8 mouse cellular contexts compared by ENCODE assay signal in genomic region chr15:83100332-83100662, GRCm38 (mm10). TPM values are rescaled to one million over a fixed set of nuclear protein-coding genes. Genes with fewer than 3 reads are reported as not detected.
DNase-seq lines count a peak whose midpoint lies in the region; ATAC-seq and TF ChIP-seq lines count a peak whose summit lies in the region.

No protein-coding gene starts in this region.

- H3K9ac ChIP-seq in lung, embryonic 16.5 days (ENCODE audit: low read length): peak overlapping the region; percentile 95
- H3K9ac ChIP-seq in limb, embryonic 11.5 days (ENCODE audit: low read length): peak overlapping the region; percentile 67

- ATAC-seq in lung, embryonic 16.5 days (ENCODE audit: low read depth): peak; percentile 59; the same call in 1 of the 2 replicates
- no peak; the same call in 1 of the 2 replicates for ATAC-seq in limb, embryonic 11.5 days (ENCODE audit: insufficient number of reproducible peaks, low FRiP score, low TSS enrichment, low read depth)

- H3K9me3 ChIP-seq in lung, embryonic 16.5 days (ENCODE audit: control insufficient read depth, low read length): no peaks in the 10 kb centered on the region
- H3K9me3 ChIP-seq in erythroblast, embryonic 14.5 days (ENCODE audit: control insufficient read depth, low read length): no peaks in the 10 kb centered on the region
- no peaks in the 10 kb centered on the region for H3K9me3 ChIP-seq in limb, embryonic 11.5 days (ENCODE audit: control insufficient read depth, low read length)

- peak overlapping the region; percentile 71 for H3K27ac ChIP-seq in lung, embryonic 16.5 days (ENCODE audit: low read length)
- H3K27ac ChIP-seq in limb, embryonic 11.5 days (replicated peaks; ENCODE audit: low read depth, low read length): no peak overlapping the region
- H3K27ac ChIP-seq in olfactory bulb, adult 2 months (ENCODE audit: insufficient read depth, low read depth, low read length): no peak overlapping the region

- H3K4me1 ChIP-seq in lung, embryonic 16.5 days (replicated peaks; ENCODE audit: control insufficient read depth, insufficient read depth, low read length): peaks cover 14% of the 10 kb centered on the region
- peaks cover 17% of the 10 kb centered on the region for H3K4me1 ChIP-seq in erythroblast, embryonic 14.5 days (ENCODE audit: control insufficient read depth)
- peaks cover 8% of the 10 kb centered on the region; the same call in 1 of the 2 replicates for H3K4me1 ChIP-seq in limb, embryonic 11.5 days (ENCODE audit: control insufficient read depth, insufficient read depth, low read length)
- H3K4me1 ChIP-seq in olfactory bulb, adult 2 months (ENCODE audit: control insufficient read depth, insufficient read depth, low read length): peaks cover 14% of the 10 kb centered on the region

- peak overlapping the region; percentile 79 for H3K4me3 ChIP-seq in lung, embryonic 16.5 days (ENCODE audit: low read length)
- H3K4me3 ChIP-seq in erythroblast, embryonic 14.5 days (replicated peaks): peak overlapping the region; percentile 75
- H3K4me3 ChIP-seq in limb, embryonic 11.5 days (ENCODE audit: low read depth, low read length): peak overlapping the region; percentile 44
- peak overlapping the region; percentile 43 for H3K4me3 ChIP-seq in olfactory bulb, adult 2 months (ENCODE audit: insufficient read depth, low read depth, low read length)

- no peak for TF ChIP-seq CTCF in olfactory bulb, adult 2 months (IDR thresholded peaks at IDR 0.05; ENCODE audit: insufficient read depth, low read depth, low read length)

- 1% methylated on average over 8 of the region's 8 CpGs for WGBS in lung, embryonic 16.5 days
- 6% methylated on average over 8 of the region's 8 CpGs for WGBS in limb, embryonic 11.5 days
- 25% methylated on average over 8 of the region's 8 CpGs for WGBS in olfactory bulb, adult 2 months

- H3K27me3 ChIP-seq in lung, embryonic 16.5 days (ENCODE audit: control insufficient read depth, insufficient read depth, low read depth, low read length): no peaks in the 10 kb centered on the region
- H3K27me3 ChIP-seq in erythroblast, embryonic 14.5 days (ENCODE audit: control insufficient read depth): peaks cover 16% of the 10 kb centered on the region
- no peaks in the 10 kb centered on the region for H3K27me3 ChIP-seq in limb, embryonic 11.5 days (ENCODE audit: control insufficient read depth, insufficient read depth, low read length)

- no peaks in the 10 kb centered on the region for H3K36me3 ChIP-seq in lung, embryonic 16.5 days (ENCODE audit: control insufficient read depth, insufficient read depth, low read length)
- H3K36me3 ChIP-seq in erythroblast, embryonic 14.5 days (ENCODE audit: control insufficient read depth): no peaks in the 10 kb centered on the region
- no peaks in the 10 kb centered on the region for H3K36me3 ChIP-seq in limb, embryonic 11.5 days (ENCODE audit: control insufficient read depth, insufficient read depth, low read length)

- DNase-seq in lung, postnatal 14 days: no peak
- no peak for DNase-seq in limb, embryonic 11.5 days (ENCODE audit: low spot score)
- DNase-seq in left cerebral cortex, adult 8-10 months (ENCODE audit: low spot score in 2 of 2): no peak
- DNase-seq in cerebellum, adult 11 months: no peak
- DNase-seq in cerebellum, adult 9-11 months: no peak

- TF ChIP-seq POLR2A in olfactory bulb, adult 2 months (IDR thresholded peaks at IDR 0.05; ENCODE audit: insufficient read depth, low read depth, low read length): no peak

- peak overlapping the region; percentile 94 for H3K4me2 ChIP-seq in lung, embryonic 16.5 days (ENCODE audit: low read depth, low read length)
- H3K4me2 ChIP-seq in limb, embryonic 11.5 days (ENCODE audit: low read depth, severe bottlenecking): peak overlapping the region; percentile 67

RNA-seq across cellular contexts. Expression of gene Serhl, which starts 11.0 kb away (rescaled TPM):
- 69.4 and 70.8 TPM in 2 replicates for polyA plus RNA-seq in lung, embryonic 16.5 days (2015; fragmentation: Nextera tagmentation; extraction: Ambion mirVana)
- polyA plus RNA-seq in erythroblast, embryonic 14.5 days (2012): 0.07 and 0.31 TPM in 2 replicates
- 45.6 and 48.2 TPM in 2 replicates for polyA plus RNA-seq in limb, embryonic 11.5 days (2014; fragmentation: Nextera tagmentation; extraction: Ambion mirVana)
- not detected in 2 replicates for polyA plus RNA-seq in olfactory bulb, adult 2 months (2012; ENCODE audit: insufficient read depth, insufficient read length, low replicate concordance, missing spikeins)
- 10 to 100 TPM in 2 of 4 experiments, 1 to 10 TPM in 2; 8.6 to 12.4 (median 10.0) TPM for total RNA-seq in left cerebral cortex, adult 8-10 months (2022)

RNA-seq across cellular contexts. Expression of gene Rrp7a, which starts 22.3 kb away (rescaled TPM):
- polyA plus RNA-seq in lung, embryonic 16.5 days (2015; fragmentation: Nextera tagmentation; extraction: Ambion mirVana): 62.9 and 66.2 TPM in 2 replicates
- polyA plus RNA-seq in erythroblast, embryonic 14.5 days (2012): 3.3 and 5.1 TPM in 2 replicates
- polyA plus RNA-seq in limb, embryonic 11.5 days (2014; fragmentation: Nextera tagmentation; extraction: Ambion mirVana): 53.5 and 57.3 TPM in 2 replicates
- polyA plus RNA-seq in olfactory bulb, adult 2 months (2012; ENCODE audit: insufficient read depth, insufficient read length, low replicate concordance, missing spikeins): not detected in 2 replicates
- total RNA-seq in left cerebral cortex, adult 8-10 months (2022): 100 to 1,000 TPM; 128 to 155 (median 146) TPM

RNA-seq across cellular contexts. Expression of gene Poldip3, which starts 48.9 kb away (rescaled TPM):
- 137 TPM in 2 replicates for polyA plus RNA-seq in lung, embryonic 16.5 days (2015; fragmentation: Nextera tagmentation; extraction: Ambion mirVana)
- 7.8 and 8.4 TPM in 2 replicates for polyA plus RNA-seq in erythroblast, embryonic 14.5 days (2012)
- 176 and 182 TPM in 2 replicates for polyA plus RNA-seq in limb, embryonic 11.5 days (2014; fragmentation: Nextera tagmentation; extraction: Ambion mirVana)
- not detected in 2 replicates for polyA plus RNA-seq in olfactory bulb, adult 2 months (2012; ENCODE audit: insufficient read depth, insufficient read length, low replicate concordance, missing spikeins)
- total RNA-seq in left cerebral cortex, adult 8-10 months (2022): 10 to 100 TPM; 93.8 to 98.2 (median 96.0) TPM

Comparison
In these comparisons a context has a peak if more than half of its experiments do, and no peak if none do; other contexts are left out.
1. RNA of gene Serhl, which starts 11.0 kb away (polyA plus RNA-seq): 69.4 to 70.8 TPM in lung, embryonic 16.5 days and 45.6 to 48.2 TPM in limb, embryonic 11.5 days; 0.07 to 0.31 TPM in erythroblast, embryonic 14.5 days and not detected in olfactory bulb, adult 2 months; every median in the first group is over 10 times any median in the second.
2. Peak in every context shown above with its lines, with median percentiles within 50 percentile points of each other: H3K4me3 ChIP-seq.